Mouse (Mus musculus): ENCODE measurements at regions not wholly inside any gene's neighbourhood (a gene's known extent, or its start where the extent isn't known, plus 50 kb on each side); places are given as distances from the start of the nearest gene placed in this dataset.
A peak's percentile ranks its signal among the peaks of the same experiment; 100 is the strongest.

DNA sequence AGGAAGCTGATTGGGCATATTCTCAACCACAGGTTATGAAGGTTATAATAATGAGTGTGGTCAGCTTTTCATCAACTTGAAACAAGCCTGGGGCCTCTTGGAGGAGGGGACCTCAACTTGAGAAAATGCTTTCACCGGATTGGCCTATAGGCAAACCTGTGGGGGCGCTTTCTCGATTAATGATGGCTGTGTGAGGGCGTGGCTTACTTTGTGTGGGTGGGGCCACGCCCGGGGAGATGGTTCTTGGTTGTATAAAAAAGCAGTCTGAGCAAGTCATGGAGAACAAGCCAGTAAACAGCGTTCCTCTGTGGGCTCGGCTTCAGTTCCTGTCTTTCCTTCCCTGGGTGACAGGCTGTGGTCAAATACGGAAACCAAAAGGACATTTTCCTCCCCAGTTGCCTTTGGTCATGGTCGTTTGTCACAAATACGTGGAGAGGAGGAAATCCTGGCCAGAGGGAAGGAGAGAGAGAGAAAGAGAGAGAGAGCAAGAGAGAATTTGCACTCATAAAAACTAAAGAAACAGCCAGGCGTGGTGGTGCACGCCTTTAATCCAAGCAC lies 163.1 kb downstream of the Ifng start:
- Histone ChIP-seq H3K27me3 (no peaks in the 10 kb centered on the region), H3K4me2 (peak overlapping the region; percentile 30; the same call in 1 of the 2 replicates), H3K4me3 (replicated peaks) (no peak overlapping the region), H3K4me1 (replicated peaks) (peaks cover 13% of the 10 kb centered on the region), H3K9me3 (replicated peaks) (no peaks in the 10 kb centered on the region), H3K27ac (no peak overlapping the region), H3K36me3 (no peaks in the 10 kb centered on the region), H3K9ac (no peak overlapping the region)
- WGBS (ENCODE audit: insufficient replicate concordance), result 34% methylated on average over 13 of the region's 13 CpGs
- ATAC-seq (ENCODE audit: low read depth) (peak; percentile 65; the same call in 1 of the 2 replicates), DNase-seq (peak; percentile 8)

DNA sequence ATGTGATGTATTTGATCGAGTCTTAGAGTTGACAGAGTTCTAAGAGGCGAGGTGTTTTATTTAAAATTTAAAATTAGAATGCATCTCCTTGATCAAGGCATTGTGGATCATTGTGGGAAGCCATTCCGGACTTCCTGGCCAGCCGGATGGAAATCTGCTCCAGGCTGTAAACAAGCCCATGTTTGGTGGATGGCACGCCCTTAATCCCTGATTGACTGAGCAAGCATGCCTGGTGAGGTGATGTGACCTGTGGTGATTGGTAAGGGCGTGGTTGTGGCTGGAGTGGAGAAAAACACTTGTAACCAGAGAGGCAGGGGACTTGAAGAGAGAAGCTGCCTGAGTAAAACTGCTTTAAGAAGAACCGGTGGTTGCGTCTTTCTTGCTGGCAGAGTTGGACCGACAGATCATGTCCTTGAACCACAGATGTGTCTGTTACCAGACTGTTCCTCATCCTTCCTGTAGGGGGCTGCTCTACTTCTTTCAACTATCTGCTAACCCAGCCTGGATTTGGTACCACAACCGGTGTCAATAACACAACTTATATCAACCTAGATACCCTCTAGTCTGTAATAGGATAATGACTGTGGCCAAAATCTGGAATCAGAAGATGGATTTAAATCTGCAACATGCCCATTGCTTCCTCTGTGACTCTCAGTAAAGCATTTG lies 164.4 kb downstream of the Ifng start:
- H3K9me3 ChIP-seq (replicated peaks), result no peaks in the 10 kb centered on the region
- no peak for DNase-seq
- no peaks in the 10 kb centered on the region for H3K27me3 ChIP-seq
- 76% methylated on average over 10 of the region's 10 CpGs for WGBS (ENCODE audit: insufficient replicate concordance)
- no peak for ATAC-seq (ENCODE audit: low read depth)
- H3K4me3 ChIP-seq (replicated peaks), result no peak overlapping the region
- no peak overlapping the region for H3K27ac ChIP-seq
- H3K4me2 ChIP-seq, result no peak overlapping the region
- H3K9ac ChIP-seq, result no peak overlapping the region
- peaks cover 13% of the 10 kb centered on the region for H3K4me1 ChIP-seq (replicated peaks)
- no peaks in the 10 kb centered on the region for H3K36me3 ChIP-seq

DNA sequence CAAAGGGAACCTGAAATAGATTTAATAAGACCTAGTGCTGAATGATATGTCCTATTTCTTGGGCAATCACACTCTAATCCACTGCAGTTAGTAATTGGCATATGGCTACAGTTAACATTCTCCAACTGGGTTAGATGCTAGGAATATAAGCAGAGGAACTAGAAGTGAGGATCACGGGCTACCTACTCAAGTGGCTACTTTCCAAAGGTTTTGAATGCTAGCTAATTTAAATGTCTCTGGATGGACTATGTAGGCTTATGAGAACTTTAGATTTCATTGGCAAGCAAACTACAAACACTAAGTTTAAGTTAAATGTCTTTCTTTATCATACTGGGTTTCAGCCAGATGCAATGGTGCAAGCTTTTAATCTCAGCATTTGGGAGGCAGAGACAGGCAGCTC lies 166.6 kb downstream of the Ifng start:
- no peaks in the 10 kb centered on the region for H3K27me3 ChIP-seq
- H3K36me3 ChIP-seq, result no peaks in the 10 kb centered on the region
- ATAC-seq (ENCODE audit: low read depth), result no peak
- H3K9ac ChIP-seq, result no peak overlapping the region
- no peak for DNase-seq
- 72% methylated on average over 1 of the region's 1 CpGs for WGBS (ENCODE audit: insufficient replicate concordance)
- H3K4me3 ChIP-seq (replicated peaks), result no peak overlapping the region
- no peak overlapping the region for H3K4me2 ChIP-seq
- H3K27ac ChIP-seq, result no peak overlapping the region
- H3K9me3 ChIP-seq (replicated peaks), result no peaks in the 10 kb centered on the region
- peaks cover 13% of the 10 kb centered on the region for H3K4me1 ChIP-seq (replicated peaks)

DNA sequence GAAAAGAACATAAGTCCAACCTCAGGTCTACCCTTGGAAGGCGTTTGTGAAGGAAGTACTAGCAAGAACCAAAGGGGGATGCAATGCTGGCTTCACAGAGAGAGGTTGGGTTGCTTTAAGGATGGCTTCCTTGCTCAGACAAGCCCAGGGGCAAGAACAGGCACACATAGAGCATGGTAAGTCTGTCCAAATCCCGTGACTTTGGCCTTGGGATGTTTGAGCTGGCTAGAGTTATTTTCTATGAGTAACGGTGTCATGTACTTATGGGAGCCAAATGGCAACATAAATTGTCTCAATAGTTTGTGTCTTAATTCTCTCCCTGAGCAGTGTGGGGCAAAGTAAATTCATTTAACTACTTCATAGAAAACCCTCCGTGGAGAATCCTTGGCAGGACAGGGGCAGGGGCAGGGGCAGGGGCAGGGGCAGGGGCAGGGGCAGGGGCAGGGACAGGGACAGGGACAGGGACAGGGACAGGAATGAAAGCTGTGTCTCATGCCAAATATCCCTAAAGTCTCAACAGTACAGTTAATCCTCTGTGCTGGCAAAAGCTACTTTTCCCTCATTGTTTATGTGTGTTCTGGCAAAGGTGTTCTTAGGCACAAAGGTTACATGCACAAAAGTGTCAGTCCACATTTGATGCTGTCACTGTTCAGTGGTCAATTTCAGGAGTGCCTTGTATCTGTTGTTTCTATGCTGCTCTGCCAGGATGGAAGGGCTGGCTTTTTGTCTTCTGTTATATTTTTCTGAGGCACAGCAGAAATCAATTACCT lies 167.7 kb downstream of the Ifng start:
- DNase-seq (no peak), ATAC-seq (ENCODE audit: low read depth) (no peak)
- no peaks in the 10 kb centered on the region for H3K27me3 ChIP-seq
- H3K9ac ChIP-seq, result no peak overlapping the region
- no peaks in the 10 kb centered on the region for H3K9me3 ChIP-seq (replicated peaks)
- no peaks in the 10 kb centered on the region for H3K36me3 ChIP-seq
- no peak overlapping the region for H3K4me2 ChIP-seq
- H3K4me1 ChIP-seq (replicated peaks), result peaks cover 7% of the 10 kb centered on the region
- 48% methylated on average over 4 of the region's 4 CpGs for WGBS (ENCODE audit: insufficient replicate concordance)
- no peak overlapping the region for H3K4me3 ChIP-seq (replicated peaks)
- H3K27ac ChIP-seq, result no peak overlapping the region

DNA sequence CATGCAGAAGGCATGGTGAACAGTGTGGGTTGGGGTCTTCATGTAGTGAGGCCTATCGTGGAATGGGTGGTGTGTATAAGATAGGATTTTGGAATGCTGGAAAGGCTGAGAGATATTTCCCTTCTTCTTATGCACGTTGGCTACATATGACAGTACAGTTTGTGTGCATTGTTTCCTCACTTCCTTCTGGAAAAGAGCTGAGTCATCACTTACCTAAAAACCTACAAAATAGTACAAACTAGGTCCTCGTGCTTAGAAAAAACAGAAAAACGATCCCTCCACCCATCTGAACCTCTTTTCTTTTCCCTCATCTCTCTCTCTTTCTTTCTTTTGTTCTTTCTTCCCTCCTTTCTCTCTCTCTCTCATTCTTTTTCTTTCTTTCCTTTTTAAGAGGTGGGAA lies 168.3 kb downstream of the Ifng start:
- Histone ChIP-seq H3K4me3 (replicated peaks) (no peak overlapping the region), H3K4me1 (replicated peaks) (peaks cover under 1% of the 10 kb centered on the region), H3K27me3 (no peaks in the 10 kb centered on the region), H3K4me2 (no peak overlapping the region), H3K27ac (no peak overlapping the region), H3K9me3 (replicated peaks) (no peaks in the 10 kb centered on the region), H3K36me3 (no peaks in the 10 kb centered on the region), H3K9ac (no peak overlapping the region)
- ATAC-seq (ENCODE audit: low read depth), result no peak
- DNase-seq, result no peak
- 38% methylated on average over 4 of the region's 4 CpGs for WGBS (ENCODE audit: insufficient replicate concordance)

DNA sequence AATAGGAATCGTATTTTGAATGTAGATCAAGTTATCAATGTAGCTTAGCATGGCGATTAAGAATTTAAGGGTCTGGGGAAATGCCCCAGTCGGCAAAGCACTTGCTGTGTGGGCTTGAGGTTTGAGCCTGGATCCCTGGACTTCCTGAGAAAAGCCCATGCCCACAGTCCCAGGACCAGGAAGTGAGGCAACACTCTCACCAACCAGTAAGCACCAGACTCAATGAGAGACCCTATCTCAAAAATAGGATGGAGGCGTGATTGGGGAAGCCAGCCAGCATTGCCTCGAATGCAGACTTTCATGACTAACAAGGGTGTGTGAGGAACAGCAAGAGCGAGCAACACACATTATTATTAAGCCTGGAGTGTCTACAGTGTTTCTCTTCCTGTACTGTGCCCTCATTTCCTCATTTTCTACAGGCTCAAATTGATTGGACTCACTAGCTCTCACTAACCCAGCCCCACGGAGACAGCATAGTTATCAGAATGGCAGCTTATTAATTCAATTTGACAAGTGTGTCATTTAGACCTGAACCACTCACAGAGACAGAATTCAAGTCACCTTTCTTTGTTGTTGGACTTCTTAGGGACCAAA lies 170.1 kb downstream of the Ifng start:
- Histone ChIP-seq H3K36me3 (no peaks in the 10 kb centered on the region), H3K9ac (no peak overlapping the region), H3K27me3 (no peaks in the 10 kb centered on the region), H3K9me3 (replicated peaks) (no peaks in the 10 kb centered on the region), H3K4me3 (replicated peaks) (no peak overlapping the region), H3K4me1 (replicated peaks) (no peaks in the 10 kb centered on the region), H3K4me2 (no peak overlapping the region), H3K27ac (no peak overlapping the region)
- ATAC-seq (ENCODE audit: low read depth) (no peak), DNase-seq (no peak)
- 43% methylated on average over 7 of the region's 7 CpGs for WGBS (ENCODE audit: insufficient replicate concordance)

DNA sequence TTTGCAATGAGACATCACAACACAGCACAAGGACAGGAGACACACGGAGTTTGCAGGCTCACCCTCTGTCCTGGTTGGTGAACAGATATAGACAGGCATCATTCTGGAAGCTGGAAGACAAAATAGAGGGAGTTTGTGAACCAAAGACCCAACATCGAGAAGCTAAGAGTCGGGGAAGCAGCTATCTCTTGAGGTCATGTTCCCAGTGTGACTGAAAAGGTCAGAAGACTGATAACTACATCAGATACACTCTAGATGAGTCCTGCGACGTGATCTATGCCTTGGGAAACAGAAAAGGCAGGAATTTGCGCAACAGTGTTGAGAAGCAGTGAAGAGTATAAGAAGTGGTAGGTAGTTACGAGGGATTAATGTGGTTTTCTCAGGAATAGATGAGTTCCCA lies 171.2 kb downstream of the Ifng start:
- 59% methylated on average over 7 of the region's 7 CpGs for WGBS (ENCODE audit: insufficient replicate concordance)

DNA sequence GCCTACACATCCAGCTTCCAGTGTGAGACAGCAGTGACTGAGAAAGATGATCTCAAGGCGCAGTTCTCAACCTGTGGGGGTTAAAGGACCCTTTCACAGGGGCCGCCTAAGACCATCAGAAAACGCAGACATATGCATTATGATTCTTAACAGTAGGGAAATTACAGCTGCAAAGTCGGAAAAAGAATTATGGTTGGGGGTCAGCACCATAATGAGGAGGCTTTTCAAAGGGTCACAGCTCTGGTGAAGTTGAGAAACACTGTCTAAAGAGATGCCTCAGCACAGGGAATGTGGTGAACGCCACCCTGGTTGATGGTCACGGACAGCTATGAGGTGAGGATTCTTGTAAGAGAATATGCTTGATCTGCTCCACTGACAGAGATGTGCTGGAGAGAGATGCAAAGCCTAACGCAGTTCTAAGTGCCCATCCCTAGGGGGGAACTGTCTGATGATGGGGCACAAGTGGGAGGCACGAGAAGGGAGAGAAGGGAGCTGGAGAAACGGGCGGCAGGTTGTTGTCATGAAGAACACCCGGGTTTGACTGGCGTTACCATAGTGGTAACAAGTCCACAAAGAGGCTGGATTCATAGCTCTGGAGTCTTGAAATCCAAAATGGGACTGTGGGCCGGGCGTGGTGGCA lies 172.3 kb downstream of the Ifng start:
- H3K36me3 ChIP-seq, result no peaks in the 10 kb centered on the region
- H3K9me3 ChIP-seq (replicated peaks), result no peaks in the 10 kb centered on the region
- DNase-seq (no peak), ATAC-seq (ENCODE audit: low read depth) (no peak)
- H3K4me2 ChIP-seq, result no peak overlapping the region
- no peaks in the 10 kb centered on the region for H3K27me3 ChIP-seq
- no peak overlapping the region for H3K4me3 ChIP-seq (replicated peaks)
- no peak overlapping the region for H3K9ac ChIP-seq
- no peak overlapping the region for H3K27ac ChIP-seq
- no peaks in the 10 kb centered on the region for H3K4me1 ChIP-seq (replicated peaks)
- 76% methylated on average over 14 of the region's 14 CpGs for WGBS (ENCODE audit: insufficient replicate concordance)

More for the DNA sequence above, 171.2 kb downstream of the Ifng start:
- no peaks in the 10 kb centered on the region for H3K27me3 ChIP-seq
- ATAC-seq (ENCODE audit: low read depth), result no peak
- no peaks in the 10 kb centered on the region for H3K36me3 ChIP-seq
- no peak overlapping the region for H3K4me3 ChIP-seq (replicated peaks)
- no peak overlapping the region for H3K4me2 ChIP-seq
- H3K9ac ChIP-seq, result no peak overlapping the region
- no peak for DNase-seq
- H3K9me3 ChIP-seq (replicated peaks), result no peaks in the 10 kb centered on the region
- H3K27ac ChIP-seq, result no peak overlapping the region
- no peaks in the 10 kb centered on the region for H3K4me1 ChIP-seq (replicated peaks)

DNA sequence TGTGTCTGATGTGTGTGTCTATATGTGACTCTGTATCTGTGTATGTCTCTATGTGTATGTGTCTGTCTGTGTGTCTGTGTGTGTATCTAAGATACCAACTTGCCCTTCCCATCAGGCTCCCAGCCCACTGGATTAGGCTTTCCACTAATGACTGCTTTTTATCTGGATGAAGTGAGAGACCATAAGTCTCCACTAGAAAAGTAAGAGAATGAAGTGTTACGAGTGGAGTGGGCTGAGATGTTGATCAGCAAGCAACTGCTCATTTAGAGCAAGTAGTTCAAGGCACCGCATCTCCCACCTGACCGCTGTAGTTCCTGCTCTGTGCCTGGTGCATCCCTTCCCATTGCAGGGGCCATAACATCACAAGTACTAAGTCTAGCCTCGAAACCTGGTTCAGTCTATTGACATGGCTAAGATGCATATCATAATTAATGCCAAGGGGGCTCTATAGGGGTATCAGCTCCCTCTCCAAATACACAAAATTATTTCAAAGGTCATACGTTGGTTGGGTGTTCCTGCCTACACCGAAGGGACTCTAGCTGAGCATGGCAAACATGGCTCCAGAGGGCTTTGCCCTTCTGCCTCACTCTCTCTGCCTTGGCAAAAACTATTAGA lies 173.5 kb downstream of the Ifng start:
- WGBS (ENCODE audit: insufficient replicate concordance), result 72% methylated on average over 6 of the region's 6 CpGs
- ATAC-seq (ENCODE audit: low read depth), result no peak

DNA sequence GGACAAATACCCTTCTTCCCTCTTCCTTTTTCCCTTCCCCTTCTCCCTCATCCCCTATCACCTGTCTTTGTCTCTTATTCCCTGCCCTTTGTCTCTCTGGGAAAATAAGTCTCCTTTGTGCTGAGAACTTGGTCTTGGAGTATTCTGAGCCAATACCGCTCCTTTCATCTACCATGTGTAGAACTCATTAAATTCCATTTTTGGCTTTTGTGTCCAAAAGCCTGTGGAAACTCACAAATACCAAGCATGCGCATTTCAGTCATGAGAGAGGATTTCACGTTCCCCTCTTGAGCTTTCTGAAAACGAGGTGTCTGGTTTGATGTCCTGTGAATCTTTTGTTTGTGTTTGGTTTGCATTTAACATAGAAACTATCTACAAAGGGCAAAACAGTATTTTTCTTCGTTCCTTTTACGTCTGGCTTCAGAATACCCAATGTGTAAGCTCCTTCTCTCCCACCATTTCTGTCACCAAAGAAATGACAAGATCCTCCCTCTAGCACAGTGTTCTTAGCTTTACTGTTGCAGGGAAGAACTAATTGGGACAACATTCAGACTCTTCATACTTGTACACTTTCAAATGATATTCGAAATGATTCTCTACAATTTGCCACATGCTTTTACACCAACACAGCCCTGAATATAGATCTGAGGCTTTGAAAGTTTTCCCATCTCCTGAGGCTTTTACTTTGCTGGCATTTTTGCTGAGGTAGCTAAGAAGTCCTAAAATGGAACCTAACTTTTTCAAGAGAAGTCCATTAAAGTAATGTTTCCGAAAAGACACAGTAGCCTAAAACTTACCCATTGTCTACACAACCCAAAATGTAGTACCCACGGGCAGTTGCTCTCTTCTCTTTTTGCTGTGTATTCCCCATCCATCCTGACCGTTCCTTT lies 174.5 kb downstream of the Ifng start:
- Histone ChIP-seq H3K4me3 (replicated peaks) (no peak overlapping the region), H3K4me2 (no peak overlapping the region), H3K27me3 (no peaks in the 10 kb centered on the region), H3K9ac (no peak overlapping the region), H3K27ac (no peak overlapping the region), H3K4me1 (replicated peaks) (no peaks in the 10 kb centered on the region), H3K9me3 (replicated peaks) (no peaks in the 10 kb centered on the region), H3K36me3 (no peaks in the 10 kb centered on the region)
- ATAC-seq (ENCODE audit: low read depth) (no peak), DNase-seq (no peak)
- WGBS (ENCODE audit: insufficient replicate concordance), result 61% methylated on average over 10 of the region's 10 CpGs

More for the DNA sequence above, 173.5 kb downstream of the Ifng start:
- Histone ChIP-seq H3K9ac (no peak overlapping the region), H3K4me3 (replicated peaks) (no peak overlapping the region), H3K4me1 (replicated peaks) (no peaks in the 10 kb centered on the region), H3K4me2 (no peak overlapping the region), H3K36me3 (no peaks in the 10 kb centered on the region), H3K27ac (no peak overlapping the region), H3K9me3 (replicated peaks) (no peaks in the 10 kb centered on the region), H3K27me3 (no peaks in the 10 kb centered on the region)
- no peak for DNase-seq
